Mouse (Mus musculus) G1E-ER4 (cell line): ENCODE data around the gene Gm49380. TPM values are rescaled to one million over a fixed set of nuclear protein-coding genes. Genes with fewer than 3 reads are reported as not detected.

ENCODE experiments used
- GATA1 ChIP-seq: IDR thresholded peaks from one replicate; pipeline ENCODE4 v1.8.0; 2012; ENCODE audit warnings: low read length, inconsistent platforms
- polyA plus RNA-seq: library from polyadenylated mRNA; stranded (reverse); fragments of >175 nt; gene quantifications from 2 replicates; pipeline ENCODE4 v1.2.3, GENCODE M21; 2012

Gene Gm49380
- polyA plus RNA-seq, 1 experiment = not detected

DNA sequence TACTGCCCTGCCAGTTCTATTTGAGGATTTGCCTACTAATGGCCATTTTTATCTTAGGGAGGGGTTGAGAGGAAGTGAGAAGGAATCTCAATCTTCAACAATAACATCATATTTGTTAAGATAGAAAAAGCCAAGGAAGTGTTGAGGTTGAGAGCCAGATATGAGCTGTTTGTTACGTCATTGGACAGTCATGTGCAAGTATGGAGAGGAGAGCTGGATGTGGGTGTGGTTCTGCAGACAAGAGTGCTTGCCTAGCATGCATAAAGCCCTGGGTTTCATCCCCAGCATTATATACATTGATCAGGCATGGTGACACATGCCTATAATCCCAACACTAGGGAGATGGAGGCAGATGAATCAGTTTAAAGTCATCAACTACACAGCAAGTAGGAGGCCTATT is 59.4 kb downstream of the Gm49380 start:
- no peak for TF ChIP-seq GATA1

DNA sequence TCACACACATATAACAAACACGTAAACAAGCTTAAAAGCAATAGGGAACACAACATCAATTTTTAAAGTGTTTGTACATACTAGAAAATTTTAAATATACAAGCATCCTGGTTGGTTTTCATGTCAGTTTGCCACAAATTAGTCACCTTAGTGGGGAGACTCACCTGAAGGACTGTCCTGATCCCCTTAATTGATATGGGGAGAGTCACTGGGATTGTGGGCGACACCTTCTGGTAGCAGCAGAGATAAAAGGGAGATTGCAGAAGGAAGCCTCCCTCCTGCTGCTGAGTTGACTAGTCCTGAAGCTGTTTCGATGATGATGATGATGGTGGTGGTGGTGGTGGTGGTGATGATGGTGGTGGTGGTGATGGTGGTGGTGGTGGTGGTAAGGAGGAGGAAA is 60.4 kb downstream of the Gm49380 start:
- TF ChIP-seq GATA1 = no peak

DNA sequence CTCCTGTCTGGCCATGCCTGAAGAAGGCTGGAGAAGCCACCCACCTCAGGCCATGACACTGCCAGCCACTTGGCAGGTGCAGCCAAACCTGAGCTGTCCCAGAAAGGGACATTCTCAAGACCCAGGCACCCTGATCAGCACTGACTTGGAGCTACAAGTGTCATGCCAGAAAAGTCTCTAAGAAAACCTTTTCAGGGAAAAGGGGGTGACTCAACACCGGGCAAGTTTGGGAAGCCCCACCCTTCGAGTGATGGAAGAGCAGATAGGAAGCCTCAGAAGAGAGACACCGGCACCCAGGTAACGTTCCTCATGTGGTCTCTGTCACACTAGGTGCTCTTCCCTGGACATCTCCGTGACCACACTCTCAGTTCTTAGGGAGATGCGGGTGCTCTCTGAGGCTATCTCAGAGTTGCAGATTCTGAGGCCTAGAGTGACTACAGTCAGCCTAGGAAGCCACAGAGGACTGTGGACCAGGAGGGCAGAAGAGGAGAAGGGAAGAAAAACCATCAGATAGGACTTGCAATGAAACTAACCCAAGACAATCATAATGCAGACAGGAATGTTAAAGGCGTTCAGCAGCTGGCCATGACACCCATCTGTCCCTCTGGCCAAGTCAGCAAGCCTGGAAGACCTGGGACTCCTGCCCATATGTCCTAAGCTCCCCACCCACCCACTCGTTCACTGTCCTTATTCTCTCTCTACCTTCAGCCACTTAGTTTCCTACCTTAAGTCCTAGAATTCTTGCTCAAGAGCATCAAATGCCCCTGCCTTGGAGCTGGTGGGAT is 63.7 kb downstream of the Gm49380 start:
- no peak for TF ChIP-seq GATA1

DNA sequence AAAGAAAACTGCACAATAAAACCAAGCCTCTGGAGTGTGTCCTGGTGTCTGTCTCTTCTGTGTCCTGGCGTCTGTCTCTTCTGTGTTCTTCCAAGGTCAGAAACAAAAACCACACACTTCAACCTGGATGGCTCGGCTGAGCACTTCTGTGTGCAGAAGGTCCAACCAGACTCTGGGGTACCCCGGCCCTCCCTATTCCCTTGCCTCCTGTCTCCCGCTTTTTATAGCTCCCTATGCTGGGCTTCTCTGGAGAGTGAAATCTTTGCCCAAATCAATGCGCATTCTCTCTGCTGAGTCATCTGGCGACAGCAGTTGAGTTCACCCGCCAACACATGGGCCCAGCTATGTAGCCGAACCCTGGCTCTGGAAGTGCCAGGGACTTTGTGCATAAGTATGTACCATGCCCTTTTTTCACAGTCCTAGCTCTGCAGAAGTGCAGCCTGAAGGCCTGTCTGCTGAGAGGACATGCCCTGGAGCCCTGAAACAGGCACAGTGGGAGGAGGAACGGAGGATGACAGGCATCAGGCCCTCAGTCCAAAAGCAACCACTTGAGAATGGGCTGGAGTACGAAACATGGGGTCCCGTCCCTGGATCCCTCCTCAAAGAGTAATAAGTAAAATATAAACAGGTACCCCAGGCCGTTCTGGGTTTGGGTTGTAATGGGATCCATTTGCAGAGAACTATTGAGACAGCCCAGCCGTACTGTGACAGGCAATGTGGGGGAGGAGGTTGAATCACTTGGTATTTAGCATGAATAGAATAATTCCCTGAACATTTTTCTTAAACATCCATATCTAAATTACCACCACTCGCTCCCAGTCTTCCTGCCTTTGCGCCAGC is 64.5 kb downstream of the Gm49380 start:
- no peak for TF ChIP-seq GATA1

DNA sequence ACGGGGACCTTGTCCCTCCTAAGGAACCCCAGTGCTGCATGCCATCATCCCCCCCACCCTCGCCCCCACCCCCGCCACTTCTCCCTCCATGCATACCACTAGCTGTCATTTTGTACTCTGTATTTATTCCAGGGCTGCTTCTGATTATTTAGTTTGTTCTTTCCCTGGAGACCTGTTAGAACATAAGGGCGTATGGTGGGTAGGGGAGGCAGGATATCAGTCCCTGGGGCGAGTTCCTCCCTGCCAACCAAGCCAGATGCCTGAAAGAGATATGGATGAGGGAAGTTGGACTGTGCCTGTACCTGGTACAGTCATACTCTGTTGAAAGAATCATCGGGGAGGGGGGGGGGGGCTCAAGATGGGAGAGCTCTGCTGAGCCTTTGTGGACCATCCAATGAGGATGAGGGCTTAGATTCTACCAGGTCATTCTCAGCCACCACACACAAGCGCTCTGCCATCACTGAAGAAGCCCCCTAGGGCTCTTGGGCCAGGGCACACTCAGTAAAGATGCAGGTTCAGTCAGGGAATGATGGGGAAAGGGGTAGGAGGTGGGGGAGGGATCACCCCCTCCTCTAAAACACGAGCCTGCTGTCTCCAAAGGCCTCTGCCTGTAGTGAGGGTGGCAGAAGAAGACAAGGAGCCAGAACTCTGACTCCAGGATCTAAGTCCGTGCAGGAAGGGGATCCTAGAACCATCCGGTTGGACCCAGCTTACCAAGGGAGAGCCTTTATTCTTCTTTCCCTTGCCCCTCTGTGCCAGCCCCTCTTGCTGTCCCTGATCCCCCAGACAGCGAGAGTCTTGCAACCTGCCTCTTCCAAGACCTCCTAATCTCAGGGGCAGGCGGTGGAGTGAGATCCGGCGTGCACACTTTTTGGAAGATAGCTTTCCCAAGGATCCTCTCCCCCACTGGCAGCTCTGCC is 65.5 kb downstream of the Gm49380 start:
- no peak for TF ChIP-seq GATA1

DNA sequence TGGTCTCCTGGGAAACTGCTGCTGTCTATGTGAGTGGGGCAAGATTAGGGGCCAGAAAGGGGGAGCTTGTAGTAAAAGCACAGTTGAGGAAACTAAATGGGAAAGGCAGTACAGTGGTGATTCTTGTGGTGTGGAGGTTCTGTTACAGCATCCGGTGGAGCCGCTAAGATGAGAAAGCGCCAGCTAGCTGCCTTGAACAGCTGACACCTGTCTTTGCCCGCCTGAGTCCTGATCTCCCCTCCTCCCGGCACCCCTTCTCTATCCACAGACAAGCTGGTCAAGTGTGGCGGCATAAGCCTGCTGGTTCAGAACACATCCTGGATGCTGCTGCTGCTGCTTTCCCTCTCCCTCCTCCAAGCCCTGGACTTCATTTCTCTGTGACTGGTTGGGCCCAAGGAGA is 66.2 kb downstream of the Gm49380 start:
- no peak for TF ChIP-seq GATA1

DNA sequence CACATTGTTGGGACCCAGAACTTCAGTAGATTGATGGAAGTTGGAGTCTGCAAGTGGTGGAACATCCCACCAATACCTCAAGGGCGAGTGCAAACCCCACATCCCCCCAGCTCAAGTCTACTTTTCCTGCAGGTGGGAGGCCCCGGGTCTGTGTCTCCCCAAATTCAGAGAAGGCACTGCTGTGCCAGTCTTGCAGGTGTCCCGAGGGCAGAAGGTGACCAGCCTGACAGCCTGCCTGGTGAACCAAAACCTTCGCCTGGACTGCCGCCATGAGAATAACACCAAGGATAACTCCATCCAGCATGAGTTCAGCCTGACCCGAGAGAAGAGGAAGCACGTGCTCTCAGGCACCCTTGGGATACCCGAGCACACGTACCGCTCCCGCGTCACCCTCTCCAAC is 66.9 kb downstream of the Gm49380 start:
- no peak for TF ChIP-seq GATA1

DNA sequence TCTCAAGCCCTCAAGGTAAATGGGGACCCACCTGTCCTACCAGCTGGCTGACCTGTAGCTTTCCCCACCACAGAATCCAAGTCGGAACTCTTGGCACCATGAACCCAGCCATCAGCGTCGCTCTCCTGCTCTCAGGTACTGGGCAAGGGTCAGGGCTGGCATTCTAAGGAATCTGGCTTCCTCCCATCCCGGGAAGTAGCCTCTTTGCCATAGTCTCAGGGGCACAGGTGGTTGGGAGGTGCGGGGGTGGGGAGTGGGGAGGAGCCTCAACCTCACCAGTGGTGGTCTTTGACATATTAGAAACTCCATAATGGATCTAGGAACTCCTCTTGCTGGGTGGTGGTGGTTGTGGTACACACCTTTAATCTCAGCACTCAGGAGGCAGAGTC is 67.4 kb downstream of the Gm49380 start:
- TF ChIP-seq GATA1 = no peak

DNA sequence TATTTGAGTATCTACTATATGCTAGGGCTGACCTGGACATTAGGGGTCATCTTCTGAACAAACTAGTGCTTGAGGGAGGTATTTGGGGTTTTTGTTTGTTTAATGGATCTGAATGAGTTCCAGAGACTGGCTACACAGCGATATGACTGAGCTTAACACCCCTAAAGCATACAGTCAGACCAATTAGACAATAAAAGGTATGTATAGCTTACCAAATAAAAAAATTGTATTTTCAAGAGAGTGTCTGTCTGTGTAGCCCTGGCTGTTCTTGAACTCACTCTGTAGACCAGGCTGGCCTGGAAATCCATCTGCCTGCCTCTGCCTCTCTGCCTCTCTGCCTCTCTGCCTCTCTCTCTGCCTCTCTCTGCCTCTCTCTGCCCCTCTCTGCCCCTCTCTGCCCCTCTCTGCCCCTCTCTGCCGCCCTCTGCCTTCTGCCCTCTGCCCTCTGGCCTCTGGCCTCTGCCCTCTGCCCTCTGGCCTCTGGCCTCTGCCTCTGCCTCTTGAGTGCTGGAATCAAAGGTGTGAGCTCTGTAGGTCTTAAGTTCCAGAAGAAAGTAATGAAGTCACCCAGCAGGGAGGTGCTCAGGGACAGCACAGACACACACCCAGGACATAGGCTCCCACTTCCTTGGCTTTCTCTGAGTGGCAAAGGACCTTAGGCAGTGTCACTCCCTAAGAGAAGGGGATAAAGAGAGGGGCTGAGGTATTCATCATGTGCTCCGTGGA is 68.0 kb downstream of the Gm49380 start:
- TF ChIP-seq GATA1 = no peak

DNA sequence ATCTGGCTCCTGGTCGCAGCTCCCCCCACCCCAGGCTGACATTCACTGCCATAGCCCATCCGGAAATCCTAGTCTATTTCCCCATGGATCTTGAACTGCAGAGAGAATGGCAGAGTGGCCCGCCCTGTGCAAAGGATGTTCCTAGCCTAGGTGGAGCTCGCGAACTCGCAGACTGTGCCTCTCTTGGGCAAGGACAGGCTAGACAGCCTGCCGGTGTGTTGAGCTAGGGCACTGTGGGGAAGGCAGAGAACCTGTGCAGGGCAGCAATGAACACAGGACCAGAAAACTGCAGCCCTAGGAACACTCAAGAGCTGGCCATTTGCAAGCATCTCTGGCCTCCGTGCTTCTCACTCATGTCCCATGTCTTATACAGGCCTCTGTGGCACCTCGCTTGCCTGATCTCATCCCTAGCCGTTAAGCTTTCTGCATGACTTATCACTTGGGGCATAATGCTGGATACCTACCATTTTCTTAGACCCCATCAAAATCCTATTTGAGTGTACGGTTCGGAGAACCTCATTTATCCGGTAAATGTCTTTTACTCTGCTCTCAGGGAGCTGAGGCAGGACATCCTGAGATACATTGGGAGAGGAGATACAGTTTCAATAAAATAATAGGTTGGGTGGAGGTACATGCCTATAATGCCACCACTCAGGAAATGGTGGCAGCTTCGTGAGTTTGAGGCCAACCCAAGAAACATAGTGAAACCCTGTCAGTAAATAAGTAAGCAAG is 68.7 kb downstream of the Gm49380 start:
- no peak for TF ChIP-seq GATA1

DNA sequence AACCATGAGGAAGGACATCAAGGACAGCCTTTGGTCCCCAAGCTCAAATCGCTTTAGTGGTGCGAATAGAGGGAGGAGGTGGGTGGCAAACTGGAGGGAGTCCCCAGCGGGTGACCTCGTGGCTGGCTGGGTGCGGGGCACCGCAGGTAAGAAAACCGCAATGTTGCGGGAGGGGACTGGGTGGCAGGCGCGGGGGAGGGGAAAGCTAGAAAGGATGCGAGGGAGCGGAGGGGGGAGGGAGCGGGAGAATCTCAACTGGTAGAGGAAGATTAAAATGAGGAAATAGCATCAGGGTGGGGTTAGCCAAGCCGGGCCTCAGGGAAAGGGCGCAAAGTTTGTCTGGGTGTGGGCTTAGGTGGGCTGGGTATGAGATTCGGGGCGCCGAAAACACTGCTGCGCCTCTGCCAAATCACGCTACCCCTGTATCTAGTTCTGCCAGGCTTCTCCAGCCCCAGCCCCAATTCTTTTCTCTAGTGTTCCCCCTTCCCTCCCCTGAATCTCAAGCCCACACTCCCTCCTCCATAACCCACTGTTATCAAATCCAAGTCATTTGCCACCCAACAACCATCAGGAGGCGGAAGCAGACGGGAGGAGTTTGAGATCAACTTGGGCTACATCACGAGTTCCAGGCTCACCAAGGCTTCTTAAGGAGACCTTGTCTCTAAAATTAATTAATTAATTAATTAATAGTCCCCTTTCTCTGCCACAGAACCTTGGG is 69.4 kb downstream of the Gm49380 start:
- no peak for TF ChIP-seq GATA1

DNA sequence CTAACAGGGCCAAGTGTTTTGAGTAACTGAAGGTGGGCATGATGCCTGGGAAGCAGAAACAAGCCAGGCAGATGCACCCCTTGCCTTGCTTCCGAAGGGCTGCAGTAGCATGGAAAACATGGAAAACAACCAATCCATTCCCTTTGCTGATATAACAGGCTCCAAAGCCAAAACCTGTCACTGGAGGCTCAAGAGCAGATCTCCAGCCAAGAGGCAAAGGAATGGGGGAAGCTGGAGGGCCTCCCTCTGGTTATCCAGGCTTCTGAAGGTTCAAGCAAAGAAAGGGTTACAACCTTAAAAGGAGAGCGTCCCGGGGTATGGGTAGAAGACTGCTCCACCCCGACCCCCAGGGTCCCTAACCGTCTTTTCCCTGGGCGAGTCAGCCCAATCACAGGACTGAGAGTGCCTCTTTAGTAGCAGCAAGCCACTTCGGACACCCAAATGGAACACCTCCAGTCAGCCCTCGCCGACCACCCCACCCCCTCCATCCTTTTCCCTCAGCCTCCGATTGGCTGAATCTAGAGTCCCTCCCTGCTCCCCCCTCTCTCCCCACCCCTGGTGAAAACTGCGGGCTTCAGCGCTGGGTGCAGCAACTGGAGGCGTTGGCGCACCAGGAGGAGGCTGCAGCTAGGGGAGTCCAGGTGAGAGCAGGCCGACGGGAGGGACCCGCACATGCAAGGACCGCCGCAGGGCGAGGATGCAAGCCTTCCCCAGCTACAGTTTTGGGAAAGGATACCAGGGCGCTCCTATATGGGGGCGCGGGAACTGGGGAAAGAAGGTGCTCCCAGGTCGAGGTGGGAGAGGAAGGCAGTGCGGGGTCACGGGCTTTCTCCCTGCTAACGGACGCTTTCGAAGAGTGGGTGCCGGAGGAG is 70.2 kb downstream of the Gm49380 start, which contains the start of gene Thy1:
Thy1 (plus strand) TSS at position 549 of the 872 bp plus-strand sequence.
- TF ChIP-seq GATA1 = no peak

DNA sequence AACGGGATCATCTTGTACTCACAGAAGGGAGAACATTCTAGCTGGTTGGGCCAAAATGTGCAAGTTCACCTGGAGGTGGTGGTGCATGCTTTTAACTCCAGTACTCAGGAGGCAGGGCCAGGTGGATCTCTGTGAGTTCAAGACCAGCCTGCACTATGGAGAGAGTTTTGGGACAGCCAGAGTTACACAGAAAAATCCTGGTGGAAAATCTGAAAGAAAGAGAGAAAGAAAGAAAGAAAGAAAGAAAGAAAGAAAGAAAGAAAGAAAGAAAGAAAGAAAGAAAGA is 71.0 kb downstream of the Gm49380 start:
- no peak for TF ChIP-seq GATA1
